Mouse (Mus musculus): ENCODE data around the gene Zfp825.
"Not testable (repeated sequence)": the region's sequence is repeated elsewhere in the genome, so short reads cannot be mapped to it uniquely, and the experiment has no call there.

The Zfp825 gene

DNA sequence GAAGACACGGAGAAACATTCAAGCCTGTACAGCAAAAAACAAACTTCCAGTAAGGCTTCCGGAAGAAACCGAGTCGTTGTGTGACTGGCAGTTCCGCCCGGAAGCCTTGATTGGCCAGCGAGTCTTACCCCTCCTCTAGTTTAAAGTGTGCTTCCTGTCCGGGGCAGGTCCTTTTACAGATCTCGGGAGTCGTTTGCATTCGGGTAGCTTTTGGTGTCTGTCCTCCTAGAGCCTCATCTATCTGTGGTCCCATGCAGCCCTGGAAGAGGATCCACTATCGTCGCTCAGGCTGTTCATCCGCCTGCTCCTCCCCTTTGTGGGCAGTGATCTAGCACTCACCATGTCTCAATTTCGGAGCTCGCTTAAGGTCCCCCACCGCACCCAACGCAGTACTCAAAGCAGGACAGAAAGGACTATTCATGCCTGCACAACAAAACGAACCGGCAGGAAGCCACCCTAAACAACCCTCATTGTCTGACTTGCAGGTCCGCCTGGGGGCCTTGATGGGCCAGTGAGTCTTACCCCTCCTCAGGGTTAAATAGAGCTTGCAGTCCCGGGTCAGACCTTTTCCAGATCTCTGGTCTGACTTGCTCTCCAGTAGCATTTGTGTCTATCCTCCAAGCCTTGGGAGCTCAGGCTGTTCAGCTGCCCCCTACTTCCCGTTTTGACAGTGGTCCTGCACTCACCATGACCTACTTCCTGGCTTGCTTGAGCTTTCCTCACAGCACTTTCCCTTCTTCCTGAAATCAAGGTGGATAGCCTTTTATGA lies at the start of gene Zfp825:
Gene Zfp825 (minus strand): TSS at position 82 of the 769 bp plus-strand sequence.
- DNase-seq = peak; percentile 59 to 73

DNA sequence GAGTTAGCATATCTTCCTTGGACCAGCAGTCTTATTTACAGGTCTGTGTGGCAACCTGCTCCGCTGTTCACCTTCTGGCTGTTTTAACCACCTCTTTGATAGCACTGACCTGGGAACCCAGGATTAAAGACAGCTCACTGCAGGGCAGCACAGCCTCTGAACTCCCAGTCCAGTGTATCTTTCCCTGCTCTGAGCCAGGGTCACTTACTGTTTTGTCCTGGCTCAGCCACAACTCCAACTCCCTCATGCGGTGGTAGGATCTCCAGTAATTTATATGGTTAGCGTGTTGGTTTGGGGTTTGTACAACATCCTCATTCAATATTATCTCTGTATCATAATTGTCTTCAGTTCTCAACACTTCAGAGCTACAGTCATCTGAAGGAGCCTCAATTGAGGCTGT lies 41.6 kb upstream of the Zfp825 start:
- not testable (repeated sequence) for DNase-seq

- DNase-seq = peak; percentile 5 to 16
Observed at GRCm38 (mm10) chr13:74534864-74535263, 41.1 kb upstream of the Zfp825 start.

DNA sequence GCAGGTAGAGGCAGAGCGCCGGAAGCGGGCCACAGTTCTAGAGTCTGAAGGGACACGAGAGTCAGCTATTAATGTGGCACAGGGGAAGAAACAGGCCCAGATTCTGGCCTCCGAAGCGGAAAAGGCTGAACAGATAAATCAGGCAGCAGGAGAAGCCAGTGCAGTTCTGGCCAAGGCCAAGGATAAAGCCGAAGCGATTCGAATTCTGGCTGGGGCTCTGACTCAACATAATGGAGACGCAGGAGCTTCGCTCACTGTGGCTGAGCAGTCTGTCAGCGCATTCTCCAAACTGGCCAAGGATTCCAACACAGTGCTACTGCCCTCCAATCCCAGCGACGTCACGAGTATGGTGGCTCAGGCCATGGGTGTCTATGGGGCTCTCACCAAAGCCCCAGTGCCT lies 40.3 kb upstream of the Zfp825 start:
- no peak for DNase-seq

DNA sequence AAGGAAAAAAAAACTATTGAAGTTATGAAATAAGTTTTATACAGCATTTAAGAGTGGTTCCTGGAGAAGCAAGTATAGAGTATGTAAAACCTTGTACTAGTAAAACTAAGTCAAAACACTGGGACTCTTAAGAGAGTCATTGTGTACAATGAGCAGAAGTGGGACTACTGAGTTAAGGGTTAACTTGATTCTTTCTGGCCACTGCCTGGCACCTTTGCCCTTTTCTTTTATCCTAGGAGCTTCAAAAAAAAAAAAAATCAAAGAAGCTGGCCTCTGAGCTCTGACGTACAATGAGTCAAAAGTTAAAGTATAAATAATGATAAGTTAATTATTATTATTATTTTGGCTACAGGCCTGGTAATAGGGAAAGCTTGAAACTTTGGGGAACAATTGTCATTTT lies 37.5 kb upstream of the Zfp825 start:
- not testable (repeated sequence) for DNase-seq

- DNase-seq = not testable (repeated sequence)
Observed at GRCm38 (mm10) chr13:74529372-74529715, 35.6 kb upstream of the Zfp825 start.

- DNase-seq = not testable (repeated sequence)
Observed at GRCm38 (mm10) chr13:74528519-74529371, 35.0 kb upstream of the Zfp825 start.

DNA sequence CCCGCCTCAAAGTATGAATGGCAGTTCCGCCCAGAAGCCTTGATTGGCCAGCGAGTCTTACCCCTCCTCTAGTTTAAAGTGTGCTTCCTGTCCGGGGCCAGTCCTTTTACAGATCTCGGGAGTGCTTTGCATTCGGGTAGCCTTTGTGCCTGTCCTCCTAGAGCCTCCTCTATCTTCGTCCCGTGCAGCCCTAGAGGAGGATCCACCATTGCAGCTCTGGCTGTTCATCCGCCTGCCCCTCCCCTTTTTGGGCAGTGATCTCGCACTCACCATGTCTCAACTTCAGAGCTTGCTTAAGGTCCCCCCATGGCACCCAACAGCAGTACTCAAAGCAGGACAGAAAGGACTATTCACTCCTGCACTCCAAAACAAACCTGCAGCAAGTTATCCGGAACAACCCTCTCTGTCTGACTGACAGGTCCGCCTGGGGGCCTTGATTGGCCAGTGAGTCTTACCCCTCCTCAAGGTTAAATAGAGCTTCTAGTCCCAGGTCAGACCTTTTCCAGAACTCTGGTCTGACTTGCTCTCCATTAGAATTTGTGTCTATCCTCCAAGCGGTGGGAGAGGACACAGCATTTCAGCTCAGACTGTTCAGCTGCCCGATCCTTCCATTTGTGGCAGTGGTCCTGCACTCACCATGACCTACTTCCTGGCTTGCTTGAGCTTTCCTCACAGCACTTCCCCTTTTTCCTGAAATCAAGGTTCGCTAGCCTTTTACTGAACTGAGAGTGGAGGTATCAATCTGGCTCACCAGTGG lies 28.9 kb upstream of the Zfp825 start:
- peak; percentile 74 to 87 for DNase-seq

GRCm38 (mm10) chr13:74522141-74522480 lies 28.3 kb upstream of the Zfp825 start:
- DNase-seq = not testable (repeated sequence)

DNA sequence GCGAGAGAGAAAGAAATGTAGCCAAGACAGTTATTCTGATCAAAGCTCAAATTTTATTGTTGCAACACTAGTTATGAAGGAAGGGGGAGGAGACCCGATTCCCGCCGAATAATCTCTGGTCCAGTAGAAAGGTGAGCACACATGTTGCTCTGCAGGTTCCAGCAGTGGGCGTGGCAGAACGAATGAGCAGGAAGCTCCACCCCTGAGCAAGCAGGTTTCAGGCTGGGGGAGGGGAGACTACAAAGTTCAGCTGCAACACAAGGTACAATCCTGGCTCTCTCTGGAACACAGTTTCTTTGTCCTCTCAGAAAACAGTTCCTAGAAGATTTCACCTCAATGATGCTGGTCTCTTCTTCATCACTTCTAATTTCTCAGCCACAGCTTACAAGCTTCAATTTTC lies 14.2 kb upstream of the Zfp825 start:
- DNase-seq = not testable (repeated sequence)

GRCm38 (mm10) chr13:74502851-74503250 lies 9.1 kb upstream of the Zfp825 start:
- DNase-seq = not testable (repeated sequence)

DNA sequence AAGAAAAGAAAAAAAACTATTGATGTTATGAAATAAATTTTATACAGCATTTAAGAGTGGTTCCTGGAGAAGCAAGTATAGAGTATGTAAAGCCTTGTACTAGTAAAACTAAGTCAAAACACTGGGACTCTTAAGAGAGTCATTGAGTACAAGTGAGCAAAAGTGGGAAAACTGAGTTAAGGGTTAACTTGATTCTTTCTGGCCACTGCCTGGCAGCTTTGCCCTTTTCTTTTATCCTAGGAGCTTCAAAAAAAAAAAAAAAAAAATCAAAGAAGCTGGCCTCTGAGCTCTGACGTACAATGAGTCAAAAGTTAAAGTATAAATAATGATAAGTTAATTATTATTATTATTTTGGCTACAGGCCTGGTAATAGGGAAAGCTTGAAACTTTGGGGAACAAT lies 5.9 kb upstream of the Zfp825 start:
- not testable (repeated sequence) for DNase-seq

GRCm38 (mm10) chr13:74484326-74484725 lies 9.5 kb downstream of the Zfp825 start:
- DNase-seq = not testable (repeated sequence)

DNA sequence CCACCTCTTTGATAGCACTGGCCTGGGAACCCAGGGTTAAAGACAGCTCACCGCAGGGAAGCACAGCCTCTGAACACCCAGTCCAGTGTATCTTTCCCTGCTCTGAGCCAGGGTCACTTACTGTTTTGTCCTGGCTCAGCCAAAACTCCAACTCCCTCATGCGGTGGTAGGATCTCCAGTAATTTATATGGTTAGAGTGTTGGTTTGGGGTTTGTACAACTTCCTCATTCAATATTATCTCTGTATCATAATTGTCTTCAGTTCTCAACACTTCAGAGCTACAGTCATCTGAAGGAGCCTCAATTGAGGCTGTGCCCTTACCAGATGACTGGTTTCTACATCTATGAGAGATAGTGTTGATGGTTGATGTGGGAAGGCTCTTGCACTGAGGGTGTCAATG lies 22.3 kb downstream of the Zfp825 start:
- DNase-seq = not testable (repeated sequence)

GRCm38 (mm10) chr13:74462699-74463385 lies 30.9 kb downstream of the Zfp825 start:
- peak; percentile 50 to 70 for DNase-seq

DNA sequence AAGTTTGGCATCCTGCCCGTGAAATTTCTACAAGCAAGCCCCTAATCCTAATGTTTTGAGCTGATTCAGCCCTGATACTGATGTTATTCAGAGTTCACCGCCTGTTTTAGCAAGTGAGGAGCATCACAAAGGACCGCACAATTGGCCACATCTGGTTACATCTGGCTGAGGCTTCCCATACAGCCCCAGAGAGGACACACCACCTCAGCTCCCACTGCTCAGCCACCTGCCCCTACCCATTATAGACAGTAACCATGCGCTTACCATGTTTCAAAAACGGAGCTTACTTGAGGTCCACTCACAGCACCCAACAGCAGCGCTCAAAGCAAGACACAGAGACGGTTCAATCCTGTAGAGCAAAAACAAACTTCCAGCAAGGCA lies 31.5 kb downstream of the Zfp825 start:
- DNase-seq = not testable (repeated sequence)

DNA sequence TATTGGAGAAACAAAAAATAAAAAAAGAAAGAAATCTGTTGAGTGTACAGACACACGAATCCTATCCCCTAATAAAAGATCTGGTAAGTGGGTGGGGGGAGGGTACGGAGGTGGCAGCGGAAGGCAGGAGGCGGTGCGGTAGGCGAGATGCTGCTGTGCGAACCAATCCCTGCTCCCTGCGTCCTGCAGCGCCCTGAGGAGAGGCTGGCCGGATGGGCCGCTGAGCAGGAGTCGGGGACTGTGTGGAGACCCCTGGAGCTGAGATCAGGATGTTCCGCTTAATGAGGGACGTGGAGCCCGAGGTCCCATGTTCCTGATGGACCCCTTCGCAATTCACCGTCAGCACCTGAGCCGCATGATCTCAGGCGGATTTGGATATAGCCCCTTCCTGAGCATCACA lies 53.9 kb downstream of the Zfp825 start:
- no peak for DNase-seq

Data from thymus, adult 18-20 months (tissue).